Mouse (Mus musculus) B cell, adult 2 months (primary cell): Measurements from ENCODE around the gene Dlgap4.

Experiments
- DNase-seq, 2 experiments: peaks; one replicate each; pipeline ENCODE4 v3.0.0; 2022

Dlgap4 gene

GRCm38 (mm10) chr2:156620874-156621273, 7.4 kb downstream of the Dlgap4 start:
- DNase-seq, result no peak

GRCm38 (mm10) chr2:156621449-156621848, 7.9 kb downstream of the Dlgap4 start:
- DNase-seq, result no peak

GRCm38 (mm10) chr2:156622192-156622591, 8.7 kb downstream of the Dlgap4 start:
- DNase-seq, result no peak

- DNase-seq, result no peak
Observed at GRCm38 (mm10) chr2:156623246-156623645, 9.7 kb downstream of the Dlgap4 start.

GRCm38 (mm10) chr2:156625307-156625706, 11.8 kb downstream of the Dlgap4 start:
- no peak for DNase-seq

- no peak for DNase-seq
Observed at GRCm38 (mm10) chr2:156626119-156626518, 12.6 kb downstream of the Dlgap4 start.

- DNase-seq, result no peak
Observed at GRCm38 (mm10) chr2:156626544-156626943, 13.0 kb downstream of the Dlgap4 start.

- no peak for DNase-seq
Observed at GRCm38 (mm10) chr2:156627917-156628316, 14.4 kb downstream of the Dlgap4 start.

- DNase-seq, result no peak
Observed at GRCm38 (mm10) chr2:156630288-156630687, 16.8 kb downstream of the Dlgap4 start.

- no peak for DNase-seq
Observed at GRCm38 (mm10) chr2:156632721-156633120, 19.2 kb downstream of the Dlgap4 start.

- no peak for DNase-seq
Observed at GRCm38 (mm10) chr2:156635091-156635490, 21.6 kb downstream of the Dlgap4 start.

- no peak for DNase-seq
Observed at GRCm38 (mm10) chr2:156641141-156641540, 27.6 kb downstream of the Dlgap4 start.

GRCm38 (mm10) chr2:156642931-156643330, 29.4 kb downstream of the Dlgap4 start:
- no peak for DNase-seq

- no peak for DNase-seq
Observed at GRCm38 (mm10) chr2:156643406-156643805, 29.9 kb downstream of the Dlgap4 start.

- DNase-seq, result no peak
Observed at GRCm38 (mm10) chr2:156645145-156645544, 31.6 kb downstream of the Dlgap4 start.

GRCm38 (mm10) chr2:156646877-156647276, 33.4 kb downstream of the Dlgap4 start:
- no peak for DNase-seq

- no peak for DNase-seq
Observed at GRCm38 (mm10) chr2:156648042-156648441, 34.5 kb downstream of the Dlgap4 start.

- no peak for DNase-seq
Observed at GRCm38 (mm10) chr2:156649450-156649849, 35.9 kb downstream of the Dlgap4 start.

GRCm38 (mm10) chr2:156651019-156651418, 37.5 kb downstream of the Dlgap4 start:
- DNase-seq, result no peak

GRCm38 (mm10) chr2:156652841-156653240, 39.3 kb downstream of the Dlgap4 start:
- peak; percentile 19 to 33 for DNase-seq

GRCm38 (mm10) chr2:156654148-156654547, 40.6 kb downstream of the Dlgap4 start:
- no peak for DNase-seq

GRCm38 (mm10) chr2:156655626-156656025, 42.1 kb downstream of the Dlgap4 start:
- DNase-seq, result no peak

- no peak for DNase-seq
Observed at GRCm38 (mm10) chr2:156657522-156657921, 44.0 kb downstream of the Dlgap4 start.

GRCm38 (mm10) chr2:156658221-156658620, 44.7 kb downstream of the Dlgap4 start:
- DNase-seq, result no peak

- DNase-seq, result no peak
Observed at GRCm38 (mm10) chr2:156658751-156659150, 45.2 kb downstream of the Dlgap4 start.

- DNase-seq, result no peak
Observed at GRCm38 (mm10) chr2:156659981-156660380, 46.5 kb downstream of the Dlgap4 start.
